Mouse (Mus musculus): ENCODE data around the gene Nin. TPM values are rescaled to one million over a fixed set of nuclear protein-coding genes. Genes with fewer than 3 reads are reported as not detected.

Nin gene
- polyA plus RNA-seq, 1 experiment = 5.2 TPM

DNA sequence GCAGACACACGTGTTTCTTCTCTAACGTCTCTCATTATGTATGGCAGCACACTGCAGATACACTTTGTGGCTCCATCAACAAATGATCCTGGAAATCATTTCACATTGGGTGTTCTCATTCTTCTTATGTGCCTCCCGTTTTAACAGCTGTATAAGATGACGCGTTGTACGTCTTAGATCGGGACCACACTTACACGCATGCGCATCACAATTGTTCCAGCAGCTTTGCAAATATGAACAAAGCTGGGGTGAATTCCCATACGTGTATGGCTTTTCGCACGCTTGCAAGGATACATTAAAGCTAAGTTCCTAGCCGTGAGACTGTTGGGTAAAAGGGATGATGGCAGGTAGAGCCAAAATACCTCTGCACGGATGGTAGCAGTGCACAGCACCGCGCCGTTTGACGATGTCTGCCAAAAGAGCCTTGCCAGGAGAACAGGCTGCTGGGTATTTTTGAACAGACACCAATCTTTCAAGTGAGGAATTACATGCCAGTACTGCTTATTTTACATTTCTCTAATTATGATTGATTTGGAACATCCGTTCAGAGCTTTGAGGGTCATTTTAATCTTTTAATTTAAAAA is 76.7 kb downstream of the Nin start:
- Histone ChIP-seq H3K4me1 (ENCODE audit: control insufficient read depth, insufficient read depth, insufficient read length, low read length) (peaks cover 3% of the 10 kb centered on the region; the same call in 1 of the 2 replicates), H3K4me3 (ENCODE audit: insufficient read depth, low read depth, low read length) (no peak overlapping the region), H3K27ac (replicated peaks; ENCODE audit: low read depth, low read length) (no peak overlapping the region)

DNA sequence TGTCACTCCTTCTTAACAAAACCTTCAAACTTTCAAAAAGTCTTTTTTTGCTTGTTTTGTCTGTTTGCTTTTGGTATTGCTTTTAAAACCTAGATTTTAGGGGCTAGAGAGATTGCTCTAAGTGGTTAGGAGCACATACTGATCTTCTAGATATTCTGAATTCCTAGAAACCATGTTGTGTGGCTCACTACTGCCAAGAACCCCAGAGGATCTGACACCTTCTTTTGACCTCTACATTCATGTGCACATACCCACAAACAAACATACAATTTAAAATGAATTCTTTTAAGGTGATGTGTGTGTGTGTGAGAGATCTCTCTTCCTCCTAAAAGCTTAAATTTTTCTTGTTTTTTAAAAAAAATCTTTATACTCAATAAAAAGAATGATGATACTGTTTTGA is 87.3 kb downstream of the Nin start:
- H3K4me1 ChIP-seq (ENCODE audit: control insufficient read depth, insufficient read depth, insufficient read length, low read length) = peaks cover 11% of the 10 kb centered on the region; the same call in 1 of the 2 replicates
- no peak overlapping the region for H3K27ac ChIP-seq (replicated peaks; ENCODE audit: low read depth, low read length)
- H3K4me3 ChIP-seq (ENCODE audit: insufficient read depth, low read depth, low read length) = no peak overlapping the region

DNA sequence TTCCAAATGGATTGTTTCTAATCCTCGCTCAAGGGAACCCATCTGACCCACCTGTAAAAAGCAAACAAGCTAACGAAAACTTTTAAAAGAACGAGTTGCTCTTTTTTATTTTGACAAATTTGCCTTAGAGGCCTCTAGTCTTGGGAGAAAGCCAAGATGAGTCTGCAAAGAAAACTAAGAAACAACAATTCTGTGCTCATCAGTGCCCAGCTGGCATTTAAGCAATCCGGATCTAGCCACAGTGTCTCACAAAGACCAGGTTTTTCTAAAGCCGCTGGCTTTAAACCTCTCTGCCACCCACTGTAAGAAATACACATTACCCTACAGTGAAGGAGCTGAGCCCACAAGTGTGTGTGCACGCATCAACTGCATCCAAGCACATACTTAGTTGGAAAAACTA is 88.1 kb downstream of the Nin start:
- H3K27ac ChIP-seq (replicated peaks; ENCODE audit: low read depth, low read length) = no peak overlapping the region

DNA sequence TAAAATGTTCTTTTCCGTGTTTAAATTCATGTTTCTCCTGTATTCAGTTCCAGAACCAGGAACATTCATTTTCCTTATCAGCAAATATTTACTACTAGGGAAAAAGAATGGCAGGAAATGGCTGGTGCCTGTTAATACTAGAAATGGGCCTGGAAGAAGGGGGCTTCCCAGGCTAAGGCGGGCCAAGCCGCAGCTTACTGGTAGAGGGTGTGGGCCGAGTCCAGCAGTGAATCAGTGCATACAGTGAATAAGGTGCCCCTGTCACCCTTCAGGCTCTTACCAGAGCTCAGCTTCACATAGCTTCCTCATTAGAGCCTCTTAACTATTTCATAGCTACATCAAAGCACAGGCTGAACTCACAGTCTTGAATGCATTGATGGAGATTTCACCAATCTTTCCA is 89.9 kb downstream of the Nin start:
- Histone ChIP-seq H3K4me1 (ENCODE audit: control insufficient read depth, insufficient read depth, insufficient read length, low read length) (no peaks in the 10 kb centered on the region), H3K27ac (replicated peaks; ENCODE audit: low read depth, low read length) (no peak overlapping the region; the same call in 1 of the 2 replicates), H3K4me3 (ENCODE audit: insufficient read depth, low read depth, low read length) (no peak overlapping the region)

More for the DNA sequence above, 88.1 kb downstream of the Nin start:
- Histone ChIP-seq H3K4me3 (ENCODE audit: insufficient read depth, low read depth, low read length) (no peak overlapping the region), H3K4me1 (ENCODE audit: control insufficient read depth, insufficient read depth, insufficient read length, low read length) (peaks cover 6% of the 10 kb centered on the region; the same call in 1 of the 2 replicates)

DNA sequence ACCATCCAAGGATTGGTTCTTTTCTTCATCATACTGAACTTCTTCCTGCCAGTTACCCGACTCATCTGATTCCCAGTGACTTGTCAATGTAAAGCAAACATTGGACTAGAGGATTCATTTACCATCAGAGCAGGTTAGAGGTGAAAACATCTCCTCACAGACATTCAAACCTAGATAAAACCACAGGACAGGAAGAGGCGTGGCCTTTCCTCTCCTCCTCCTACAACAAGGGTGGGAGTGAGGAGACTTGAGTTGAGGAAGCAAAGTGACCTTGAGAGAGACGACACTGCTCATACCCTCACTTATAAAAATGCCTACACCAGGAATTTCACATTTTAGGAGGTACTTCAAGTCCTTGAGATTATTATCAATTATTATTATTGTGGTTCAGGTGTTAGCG is 95.4 kb downstream of the Nin start:
- Histone ChIP-seq H3K27ac (replicated peaks; ENCODE audit: low read depth, low read length) (no peak overlapping the region), H3K4me1 (ENCODE audit: control insufficient read depth, insufficient read depth, insufficient read length, low read length) (no peaks in the 10 kb centered on the region), H3K4me3 (ENCODE audit: insufficient read depth, low read depth, low read length) (no peak overlapping the region)

DNA sequence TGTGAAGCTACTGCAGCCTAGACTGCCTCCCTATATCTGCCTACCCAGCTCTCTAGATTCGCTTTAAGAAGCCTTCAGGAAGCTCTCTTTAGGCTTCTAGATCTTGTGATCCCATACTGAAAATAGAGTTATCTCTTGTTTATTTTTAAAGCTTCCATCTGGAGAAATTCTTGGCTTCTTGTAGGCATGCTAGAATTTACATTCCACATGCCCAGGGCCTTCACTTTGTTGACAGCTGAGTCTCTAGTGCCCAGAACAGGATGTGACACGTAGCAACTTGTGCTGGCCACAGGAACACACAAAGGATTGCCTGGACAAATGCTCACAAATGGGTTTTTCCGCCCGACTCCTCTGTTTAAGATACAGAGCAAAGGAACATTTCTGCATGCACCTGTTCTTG is 97.6 kb downstream of the Nin start:
- Histone ChIP-seq H3K4me3 (ENCODE audit: insufficient read depth, low read depth, low read length) (no peak overlapping the region), H3K27ac (replicated peaks; ENCODE audit: low read depth, low read length) (no peak overlapping the region), H3K4me1 (ENCODE audit: control insufficient read depth, insufficient read depth, insufficient read length, low read length) (no peaks in the 10 kb centered on the region)

DNA sequence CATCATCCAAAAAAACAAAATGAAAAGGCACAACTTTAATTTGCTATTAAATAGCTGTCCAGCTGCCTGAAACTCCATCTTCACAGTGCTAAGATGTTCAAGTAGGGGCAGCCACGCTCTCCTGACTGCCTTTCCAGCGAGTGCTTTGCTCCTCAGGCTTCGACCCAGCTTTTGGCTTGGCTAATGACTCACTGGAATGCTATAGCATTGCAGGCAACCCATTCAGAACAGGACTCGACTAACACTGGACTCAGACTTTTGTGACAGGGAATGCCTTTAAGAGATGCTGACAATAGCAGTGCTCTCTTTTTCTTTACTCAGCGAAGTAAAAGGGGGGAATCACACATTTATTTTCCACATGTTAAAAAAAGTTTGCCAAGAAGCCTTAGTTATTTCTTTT is 101.8 kb downstream of the Nin start:
- no peak overlapping the region for H3K4me3 ChIP-seq (ENCODE audit: insufficient read depth, low read depth, low read length)
- no peak overlapping the region for H3K27ac ChIP-seq (replicated peaks; ENCODE audit: low read depth, low read length)
- no peaks in the 10 kb centered on the region for H3K4me1 ChIP-seq (ENCODE audit: control insufficient read depth, insufficient read depth, insufficient read length, low read length)

DNA sequence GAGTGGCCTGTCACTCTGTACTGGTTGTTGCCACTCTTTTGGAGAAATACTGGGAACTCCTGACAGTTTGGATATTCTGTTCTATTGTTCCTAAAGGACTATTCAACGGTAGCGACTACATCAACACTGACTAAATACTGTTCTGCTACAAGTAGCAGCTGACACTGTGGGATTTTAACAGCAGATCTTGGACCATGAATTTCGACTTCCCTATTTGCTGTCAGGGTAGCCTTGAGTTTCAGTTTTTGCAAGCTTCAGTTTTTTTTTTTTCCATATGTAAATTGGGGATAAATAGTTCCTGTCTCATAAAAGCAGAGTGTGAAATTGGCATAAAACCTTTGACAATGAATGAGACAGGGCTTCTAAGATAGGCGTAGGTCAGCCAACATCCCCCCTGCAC is 103.2 kb downstream of the Nin start:
- H3K27ac ChIP-seq (replicated peaks; ENCODE audit: low read depth, low read length) = no peak overlapping the region
- no peaks in the 10 kb centered on the region for H3K4me1 ChIP-seq (ENCODE audit: control insufficient read depth, insufficient read depth, insufficient read length, low read length)
- no peak overlapping the region for H3K4me3 ChIP-seq (ENCODE audit: insufficient read depth, low read depth, low read length)

- H3K4me3 ChIP-seq (ENCODE audit: insufficient read depth, low read depth, low read length) = no peak overlapping the region
- H3K4me1 ChIP-seq (ENCODE audit: control insufficient read depth, insufficient read depth, insufficient read length, low read length) = no peaks in the 10 kb centered on the region
- no peak overlapping the region for H3K27ac ChIP-seq (replicated peaks; ENCODE audit: low read depth, low read length)
These were observed 108.4 kb downstream of the Nin start for GRCm38 (mm10) chr12:70005103-70005502.

- Histone ChIP-seq H3K27ac (replicated peaks; ENCODE audit: low read depth, low read length) (no peak overlapping the region), H3K4me1 (ENCODE audit: control insufficient read depth, insufficient read depth, insufficient read length, low read length) (peaks cover 4% of the 10 kb centered on the region; the same call in 1 of the 2 replicates)
These were observed 115.1 kb downstream of the Nin start for GRCm38 (mm10) chr12:69998186-69998983.

DNA sequence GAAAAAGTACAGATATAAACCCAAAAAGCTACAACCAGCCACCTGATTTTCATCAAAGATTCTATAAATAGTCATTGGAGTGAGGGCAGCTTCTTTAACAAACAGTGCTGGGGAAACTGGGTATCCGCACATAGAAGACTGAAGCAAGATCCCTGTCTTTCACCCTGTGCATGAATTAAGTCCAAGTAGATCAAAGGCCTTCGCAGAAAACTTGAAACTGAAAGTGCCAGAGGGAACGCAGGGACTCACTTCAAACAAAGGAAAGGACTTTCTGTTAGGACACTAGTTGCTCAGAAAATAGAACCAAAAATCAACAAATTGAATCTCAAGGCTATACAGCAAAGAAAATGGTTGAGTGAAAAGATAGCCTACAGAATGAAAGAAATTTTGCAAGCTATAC is 118.1 kb downstream of the Nin start:
- Histone ChIP-seq H3K27ac (replicated peaks; ENCODE audit: low read depth, low read length) (peak overlapping the region; percentile 91), H3K4me1 (ENCODE audit: control insufficient read depth, insufficient read depth, insufficient read length, low read length) (peaks cover 4% of the 10 kb centered on the region; the same call in 1 of the 2 replicates), H3K4me3 (ENCODE audit: insufficient read depth, low read depth, low read length) (no peak overlapping the region)

More at GRCm38 (mm10) chr12:69998186-69998983, 115.1 kb downstream of the Nin start:
- H3K4me3 ChIP-seq (ENCODE audit: insufficient read depth, low read depth, low read length) = no peak overlapping the region

GRCm38 (mm10) chr12:69986786-69987497 is 126.6 kb downstream of the Nin start, which contains the start of gene Sav1:
Gene Sav1, minus strand, starts transcription at chr12:69987002.
- peak within 1 kb of the TSS; percentile 90 for H3K4me3 ChIP-seq (ENCODE audit: insufficient read depth, low read depth, low read length)
- peak within 1 kb of the TSS; percentile 96 for H3K27ac ChIP-seq (replicated peaks; ENCODE audit: low read depth, low read length)
- peaks cover 4% of the 10 kb centered on the region; the same call in 1 of the 2 replicates for H3K4me1 ChIP-seq (ENCODE audit: control insufficient read depth, insufficient read depth, insufficient read length, low read length)

DNA sequence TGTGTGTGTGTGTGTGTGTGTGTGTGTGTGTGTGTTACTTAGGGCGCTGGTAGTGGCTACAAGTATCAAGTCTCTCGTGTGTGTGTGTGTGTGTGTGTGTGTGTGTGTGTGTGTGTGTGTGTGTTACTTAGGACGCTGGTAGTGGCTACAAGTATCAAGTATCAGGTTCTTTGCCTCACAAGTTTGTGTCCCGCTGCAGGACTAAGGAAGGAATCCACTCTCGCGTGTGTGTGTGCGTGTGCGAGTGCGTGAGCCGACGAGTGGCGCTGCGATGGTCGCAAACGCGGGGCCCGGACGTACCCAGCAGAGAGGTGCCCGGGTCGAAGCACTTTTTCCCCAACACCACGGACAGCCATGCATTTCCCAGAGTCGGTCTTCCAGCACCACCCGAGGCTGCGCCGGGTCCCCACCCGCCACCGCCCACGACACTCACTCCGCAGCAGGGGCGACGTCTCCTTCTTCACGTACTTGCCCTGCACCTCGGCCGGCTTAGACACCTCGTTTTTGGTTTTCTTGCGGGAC is 127.2 kb downstream of the Nin start:
- Histone ChIP-seq H3K4me3 (ENCODE audit: insufficient read depth, low read depth, low read length) (peak overlapping the region; percentile 90), H3K4me1 (ENCODE audit: control insufficient read depth, insufficient read depth, insufficient read length, low read length) (peaks cover 4% of the 10 kb centered on the region; the same call in 1 of the 2 replicates), H3K27ac (replicated peaks; ENCODE audit: low read depth, low read length) (peak overlapping the region; percentile 76)

GRCm38 (mm10) chr12:69985546-69985945 is 128.0 kb downstream of the Nin start:
- peak overlapping the region; percentile 90 for H3K4me3 ChIP-seq (ENCODE audit: insufficient read depth, low read depth, low read length)
- H3K27ac ChIP-seq (replicated peaks; ENCODE audit: low read depth, low read length) = 0 out of 2 replicates have a peak overlapping the region, but pooled peaks have one; percentile 39
- H3K4me1 ChIP-seq (ENCODE audit: control insufficient read depth, insufficient read depth, insufficient read length, low read length) = peaks cover 4% of the 10 kb centered on the region; the same call in 1 of the 2 replicates

GRCm38 (mm10) chr12:69982874-69983273 is 130.6 kb downstream of the Nin start:
- peaks cover 8% of the 10 kb centered on the region for H3K4me1 ChIP-seq (ENCODE audit: control insufficient read depth, insufficient read depth, insufficient read length, low read length)
- no peak overlapping the region for H3K4me3 ChIP-seq (ENCODE audit: insufficient read depth, low read depth, low read length)
- H3K27ac ChIP-seq (replicated peaks; ENCODE audit: low read depth, low read length) = no peak overlapping the region
